Mouse (Mus musculus) G1E (cell line): ENCODE measurements around the gene Mllt1.

Experiments
- CTCF ChIP-seq: IDR thresholded peaks from 2 replicates; pipeline ENCODE4 v1.5.1; 2012; ENCODE audit warnings: low read depth, low read length, inconsistent platforms, mixed read lengths
- GATA1 ChIP-seq: IDR thresholded peaks from 2 replicates; pipeline ENCODE4 v1.6.1; 2012; ENCODE audit warnings: borderline replicate concordance, low read length, inconsistent platforms, mixed read lengths
- POLR2AphosphoS5 ChIP-seq: IDR thresholded peaks from 2 replicates; pipeline ENCODE4 v1.6.1; 2012; ENCODE audit warnings: low read depth, low read length, inconsistent platforms; ENCODE audit not compliant: insufficient replicate concordance
- TAL1 ChIP-seq: conservative IDR thresholded peaks from 2 replicates; pipeline ENCODE4 v1.6.1; 2012; ENCODE audit warnings: low read depth, low read length, inconsistent platforms, mixed read lengths

DNA sequence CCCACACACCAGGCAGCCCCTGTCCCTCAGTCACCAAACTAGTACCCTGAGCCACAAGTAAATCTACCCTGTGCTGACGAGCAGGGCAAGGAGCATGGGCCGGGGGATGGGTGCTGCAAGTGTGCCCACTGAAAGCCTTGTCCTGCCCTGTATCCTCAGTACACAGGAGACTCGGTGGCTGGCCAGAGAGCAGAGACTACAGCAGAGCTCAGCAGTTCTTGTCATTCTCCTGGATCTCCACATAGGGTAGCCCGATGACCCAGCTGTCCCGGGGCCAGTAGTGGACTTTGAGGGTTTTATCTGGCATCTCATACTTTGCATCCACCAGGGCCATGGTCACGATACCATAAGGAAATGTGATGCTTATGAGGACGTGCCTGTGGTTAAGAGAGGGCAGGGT is 19.7 kb upstream of the Mllt1 start:
- no peak for TF ChIP-seq CTCF
- no peak for TF ChIP-seq TAL1
- TF ChIP-seq GATA1: no peak
- no peak for TF ChIP-seq POLR2AphosphoS5
